Mouse (Mus musculus) lung, postnatal 0 days (tissue): ENCODE measurements around the gene Cipc. TPM values are rescaled to one million over a fixed set of nuclear protein-coding genes. Genes with fewer than 3 reads are reported as not detected.

Source experiments
- ATAC-seq: fragments of 200-750 bp; cut with Nextera tagmentation; 2 replicates; pipeline ENCODE4 v1.8.0; 2017; ENCODE audit warnings: moderate library complexity
- DNase-seq: peaks from one replicate; pipeline ENCODE4 v3.0.0-alpha.2; 2016; ENCODE audit warnings: low spot score
- H3K27ac ChIP-seq: fragments of 300-500 bp; sonication (generic); 2 replicates; pipeline ENCODE4 v1.5.1; 2014; ENCODE audit warnings: antibody characterized with exemption, mild to moderate bottlenecking, low read length, mixed read lengths
- H3K27me3 ChIP-seq: fragments of 300-500 bp; sonication (generic); replicated peaks from 2 replicates; pipeline ENCODE4 v1.6.1; 2014; ENCODE audit warnings: low read length, mixed read lengths; ENCODE audit not compliant: insufficient read depth
- H3K36me3 ChIP-seq: fragments of 300-500 bp; sonication (generic); 2 replicates; pipeline ENCODE4 v1.6.1; 2014; ENCODE audit warnings: low read length, mixed read lengths; ENCODE audit not compliant: insufficient read depth
- H3K4me1 ChIP-seq: fragments of 300-500 bp; sonication (generic); 2 replicates; pipeline ENCODE4 v1.6.1; 2014; ENCODE audit warnings: antibody characterized with exemption, low read depth, low read length, mixed read lengths; ENCODE audit not compliant: insufficient read depth
- H3K4me2 ChIP-seq: fragments of 300-500 bp; sonication (generic); replicated peaks from 2 replicates; pipeline ENCODE4 v1.6.1; 2014; ENCODE audit warnings: low read depth, mild to moderate bottlenecking, low read length, moderate library complexity, mixed read lengths
- H3K4me3 ChIP-seq: fragments of 300-500 bp; sonication (generic); 2 replicates; pipeline ENCODE4 v1.5.1; 2014; ENCODE audit warnings: low read depth, low read length
- H3K9ac ChIP-seq: fragments of 300-500 bp; sonication (generic); replicated peaks from 2 replicates; pipeline ENCODE4 v1.6.1; 2014; ENCODE audit warnings: low read depth, mild to moderate bottlenecking
- H3K9me3 ChIP-seq: fragments of 300-500 bp; sonication (generic); 2 replicates; pipeline ENCODE4 v1.6.1; 2016; ENCODE audit warnings: low read length, mixed read lengths
- CTCF ChIP-seq: IDR thresholded peaks from 2 replicates; pipeline ENCODE4 v1.5.1; 2016; ENCODE audit warnings: antibody characterized with exemption, mild to moderate bottlenecking
- EP300 ChIP-seq: IDR thresholded peaks from 2 replicates; pipeline ENCODE4 v1.6.1; 2016; ENCODE audit warnings: antibody characterized with exemption, mild to moderate bottlenecking, control low read depth
- WGBS: fragments of 180-500 bp; shearing (Covaris S2); extraction: QIAGEN DNeasy Blood & Tissue Kit; methylation state at CpG from one replicate; pipeline ENCODE4 v1.1.7; 2014; 5-methylcytosine and 5-hydroxymethylcytosine counted together
- polyA plus RNA-seq: library from polyadenylated mRNA; unstranded; fragments of >200 nt; fragmentation: Nextera tagmentation; extraction: Ambion mirVana; gene quantifications from 2 replicates; pipeline ENCODE4 v1.2.1, GENCODE M21; 2015

Cipc gene
- polyA plus RNA-seq, 1 experiment from 2014 or later, result 12.5 TPM

DNA sequence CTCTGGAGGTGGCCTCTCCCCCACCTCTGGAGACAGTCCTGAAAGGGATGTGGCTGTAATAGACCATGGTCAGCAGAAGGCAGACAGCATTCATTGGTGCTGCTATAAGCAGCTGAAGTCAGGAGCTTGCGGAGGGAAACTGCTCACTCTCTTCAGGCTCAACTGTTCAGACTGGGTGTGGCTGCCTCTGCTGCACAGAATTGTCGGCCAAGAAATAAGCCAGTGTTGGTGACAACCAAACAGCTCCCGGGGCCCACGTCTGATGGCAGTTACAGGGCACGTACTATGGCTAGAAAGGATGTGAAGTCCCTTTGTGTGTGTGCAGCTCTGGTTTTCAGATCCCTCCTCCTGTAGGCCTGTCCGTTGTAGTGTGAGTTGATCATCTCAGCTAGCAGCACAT lies 32.1 kb upstream of the Cipc start:
- ATAC-seq, result peak; percentile 38; the same call in 1 of the 2 replicates
- Histone ChIP-seq H3K4me1 (peaks cover 7% of the 10 kb centered on the region), H3K9me3 (no peaks in the 10 kb centered on the region), H3K27me3 (no peaks in the 10 kb centered on the region), H3K4me2 (no peak overlapping the region), H3K36me3 (no peaks in the 10 kb centered on the region), H3K4me3 (no peak overlapping the region), H3K9ac (no peak overlapping the region), H3K27ac (no peak overlapping the region; the same call in 1 of the 2 replicates)
- DNase-seq, result peak; percentile 52
- 32% methylated on average over 6 of the region's 6 CpGs for WGBS
- TF ChIP-seq CTCF (no peak), EP300 (no peak)

- Histone ChIP-seq H3K4me3 (no peak overlapping the region), H3K9ac (no peak overlapping the region), H3K36me3 (no peaks in the 10 kb centered on the region), H3K4me2 (no peak overlapping the region), H3K27ac (no peak overlapping the region), H3K4me1 (peaks cover 7% of the 10 kb centered on the region), H3K9me3 (no peaks in the 10 kb centered on the region), H3K27me3 (no peaks in the 10 kb centered on the region)
- DNase-seq (no peak), ATAC-seq (no peak)
- WGBS, result 65% methylated on average over 7 of the region's 7 CpGs
- no peak for TF ChIP-seq EP300
- TF ChIP-seq CTCF, result no peak
Observed at GRCm38 (mm10) chr12:86915617-86916016, 31.2 kb upstream of the Cipc start.

DNA sequence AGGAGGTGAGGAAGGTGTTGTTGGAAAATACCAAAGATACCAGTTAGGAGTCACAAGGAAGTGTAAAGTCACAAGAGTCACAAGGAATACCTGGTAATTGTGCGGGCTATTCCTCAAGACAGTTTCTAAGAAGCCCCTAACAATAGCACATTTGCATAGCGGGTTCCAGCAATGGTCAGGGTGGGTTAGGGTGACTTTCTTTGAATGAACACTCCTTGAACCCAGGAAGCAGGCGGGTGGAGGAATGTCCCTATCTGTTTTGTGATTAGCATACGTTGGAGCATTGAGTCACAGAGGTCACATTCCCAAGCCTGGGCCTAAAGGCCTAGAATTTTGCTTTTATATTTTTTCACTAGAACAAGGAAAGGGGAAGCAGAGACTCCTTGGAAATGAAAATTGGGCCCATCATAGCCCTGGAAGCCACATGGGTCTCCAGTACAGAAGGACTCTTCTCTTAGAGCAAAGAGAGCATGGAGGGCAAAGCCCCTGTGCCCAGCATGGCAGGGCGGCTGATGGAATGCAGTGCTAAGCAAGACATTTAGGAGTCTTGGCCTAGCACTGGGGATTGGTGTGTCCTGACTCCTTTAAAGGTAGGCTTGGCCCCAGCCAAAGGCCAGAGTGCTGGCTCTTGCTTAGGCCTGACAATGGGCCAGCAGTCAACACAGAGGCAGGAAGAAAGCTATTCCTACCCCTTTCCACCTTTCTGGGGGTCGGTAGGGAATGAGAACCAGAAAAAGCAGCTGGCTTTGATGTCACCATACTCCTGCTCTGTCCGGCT lies 29.9 kb upstream of the Cipc start:
- 80% methylated on average over 7 of the region's 7 CpGs for WGBS

DNA sequence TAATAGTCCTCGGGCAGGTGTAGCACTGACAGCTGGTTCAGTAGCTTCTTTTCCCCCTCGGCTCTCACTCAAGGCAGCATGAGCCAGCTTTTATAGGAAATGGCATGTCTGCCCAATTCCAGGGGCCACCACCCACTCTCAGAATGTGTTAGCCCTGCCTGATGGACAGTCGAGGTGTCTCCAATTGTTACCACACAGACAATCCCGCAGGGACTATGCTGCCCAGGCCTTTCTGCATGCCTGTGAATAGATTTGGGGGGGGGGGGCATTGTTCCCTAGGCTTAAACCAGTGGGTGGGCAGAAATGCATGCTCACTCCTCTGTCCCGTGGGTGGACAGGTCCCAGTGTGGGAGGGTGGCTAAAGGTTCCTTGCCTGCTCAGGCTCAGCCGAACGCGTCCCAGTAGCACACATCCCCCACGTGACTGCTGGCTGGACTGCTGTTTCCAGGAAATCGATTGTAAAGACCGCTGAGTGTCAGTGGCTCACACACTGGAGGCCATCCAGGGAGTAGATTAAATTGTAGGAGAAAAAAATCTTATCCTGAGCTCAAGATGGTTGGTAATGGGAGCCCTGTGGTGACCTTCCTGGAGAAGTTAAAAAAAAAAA lies 28.4 kb upstream of the Cipc start:
- Histone ChIP-seq H3K4me1 (no peaks in the 10 kb centered on the region; the same call in 1 of the 2 replicates), H3K9me3 (no peaks in the 10 kb centered on the region), H3K27ac (peak overlapping the region; percentile 55; the same call in 1 of the 2 replicates), H3K4me2 (no peak overlapping the region), H3K4me3 (no peak overlapping the region), H3K27me3 (no peaks in the 10 kb centered on the region), H3K36me3 (no peaks in the 10 kb centered on the region), H3K9ac (no peak overlapping the region; the same call in 1 of the 2 replicates)
- ATAC-seq, result peak; percentile 63
- peak; percentile 64 for DNase-seq
- 14% methylated on average over 11 of the region's 11 CpGs for WGBS
- TF ChIP-seq EP300, result no peak
- TF ChIP-seq CTCF, result no peak

More for the DNA sequence above, 29.9 kb upstream of the Cipc start:
- DNase-seq, result no peak
- no peak overlapping the region for H3K9ac ChIP-seq
- no peaks in the 10 kb centered on the region for H3K36me3 ChIP-seq
- H3K4me2 ChIP-seq, result no peak overlapping the region
- ATAC-seq, result no peak
- H3K27ac ChIP-seq, result no peak overlapping the region
- H3K4me3 ChIP-seq, result no peak overlapping the region
- H3K9me3 ChIP-seq, result no peaks in the 10 kb centered on the region
- no peaks in the 10 kb centered on the region for H3K27me3 ChIP-seq
- peaks cover 4% of the 10 kb centered on the region for H3K4me1 ChIP-seq
- no peak for TF ChIP-seq EP300
- TF ChIP-seq CTCF, result no peak

GRCm38 (mm10) chr12:86918983-86919722 lies 27.7 kb upstream of the Cipc start:
- no peaks in the 10 kb centered on the region for H3K36me3 ChIP-seq
- no peaks in the 10 kb centered on the region for H3K9me3 ChIP-seq
- ATAC-seq (peak; percentile 68), DNase-seq (peak; percentile 70)
- H3K4me1 ChIP-seq, result no peaks in the 10 kb centered on the region; the same call in 1 of the 2 replicates
- peak overlapping the region; percentile 55 for H3K27ac ChIP-seq
- 62% methylated on average over 17 of the region's 17 CpGs for WGBS
- H3K4me2 ChIP-seq, result no peak overlapping the region
- no peak overlapping the region for H3K4me3 ChIP-seq
- TF ChIP-seq EP300, result no peak
- no peak for TF ChIP-seq CTCF
- H3K27me3 ChIP-seq, result no peaks in the 10 kb centered on the region
- no peak overlapping the region for H3K9ac ChIP-seq

- Histone ChIP-seq H3K4me1 (no peaks in the 10 kb centered on the region; the same call in 1 of the 2 replicates), H3K9ac (no peak overlapping the region), H3K4me3 (no peak overlapping the region), H3K36me3 (no peaks in the 10 kb centered on the region), H3K27ac (no peak overlapping the region), H3K27me3 (no peaks in the 10 kb centered on the region), H3K4me2 (no peak overlapping the region), H3K9me3 (no peaks in the 10 kb centered on the region)
- TF ChIP-seq EP300, result no peak
- peak; percentile 97 for TF ChIP-seq CTCF
- ATAC-seq, result peak; percentile 89
- WGBS, result under 1% methylated on average over 5 of the region's 5 CpGs
- DNase-seq, result peak; percentile 93
Observed at GRCm38 (mm10) chr12:86923837-86924236, 23.0 kb upstream of the Cipc start.
